Mouse (Mus musculus) heart, adult 2 months (tissue): ENCODE results near the gene Pgrmc2.

Experiments
- CTCF ChIP-seq: fragments of 200-600 bp; IDR thresholded peaks from 2 replicates; pipeline ENCODE4 v1.8.1; 2022; ENCODE audit warnings: antibody characterized with exemption, mild to moderate bottlenecking, moderate library complexity
- POLR2A ChIP-seq: fragments of 200-500 bp; IDR thresholded peaks from 2 replicates; pipeline ENCODE4 v1.6.1; 2011; ENCODE audit warnings: mild to moderate bottlenecking, low read depth, low read length, control low read depth; ENCODE audit not compliant: insufficient read depth

- TF ChIP-seq CTCF (no peak), POLR2A (no peak)
These were observed 40.5 kb upstream of the Pgrmc2 start for GRCm38 (mm10) chr3:41123190-41123999.
